Mouse (Mus musculus) erythroblast, embryonic 14.5 days (primary cell): Measurements from ENCODE around the gene Mettl1. TPM values are rescaled to one million over a fixed set of nuclear protein-coding genes. Genes with fewer than 3 reads are reported as not detected.
A peak's percentile ranks its signal among the peaks of the same experiment; 100 is the strongest.

Experiments
- H3K27me3 ChIP-seq: 2 replicates; pipeline ENCODE4 v1.6.1; 2012; ENCODE audit warnings: inconsistent platforms; ENCODE audit not compliant: control insufficient read depth
- H3K36me3 ChIP-seq: 2 replicates; pipeline ENCODE4 v1.6.1; 2012; ENCODE audit warnings: mild to moderate bottlenecking, inconsistent platforms; ENCODE audit not compliant: control insufficient read depth
- H3K4me1 ChIP-seq: 2 replicates; pipeline ENCODE4 v1.6.1; 2012; ENCODE audit warnings: inconsistent platforms; ENCODE audit not compliant: control insufficient read depth
- H3K4me3 ChIP-seq: replicated peaks from 2 replicates; pipeline ENCODE3; 2012; ENCODE audit warnings: moderate library complexity, mild to moderate bottlenecking, inconsistent platforms
- H3K9me3 ChIP-seq: 2 replicates; pipeline ENCODE4 v1.6.1; 2012; ENCODE audit warnings: low read length, inconsistent platforms, mixed read lengths; ENCODE audit not compliant: control insufficient read depth
- GATA1 ChIP-seq: IDR thresholded peaks from 2 replicates; pipeline ENCODE4 v1.6.1; 2012; ENCODE audit warnings: low read length, inconsistent platforms, mixed read lengths
- TAL1 ChIP-seq: IDR thresholded peaks from 3 replicates; pipeline ENCODE4 v1.6.1; 2012; ENCODE audit warnings: low read length, inconsistent platforms, mixed read lengths
- polyA plus RNA-seq: library from polyadenylated mRNA; stranded (reverse); fragments of >175 nt; gene quantifications from 2 replicates; pipeline ENCODE4 v1.2.3, GENCODE M21; 2012

Gene Mettl1
- polyA plus RNA-seq, 1 experiment, result 0.59 TPM

GRCm38 (mm10) chr10:127003806-127004205 is 37.4 kb upstream of the Mettl1 start:
- no peaks in the 10 kb centered on the region for H3K9me3 ChIP-seq
- no peak for TF ChIP-seq TAL1
- no peak for TF ChIP-seq GATA1

DNA sequence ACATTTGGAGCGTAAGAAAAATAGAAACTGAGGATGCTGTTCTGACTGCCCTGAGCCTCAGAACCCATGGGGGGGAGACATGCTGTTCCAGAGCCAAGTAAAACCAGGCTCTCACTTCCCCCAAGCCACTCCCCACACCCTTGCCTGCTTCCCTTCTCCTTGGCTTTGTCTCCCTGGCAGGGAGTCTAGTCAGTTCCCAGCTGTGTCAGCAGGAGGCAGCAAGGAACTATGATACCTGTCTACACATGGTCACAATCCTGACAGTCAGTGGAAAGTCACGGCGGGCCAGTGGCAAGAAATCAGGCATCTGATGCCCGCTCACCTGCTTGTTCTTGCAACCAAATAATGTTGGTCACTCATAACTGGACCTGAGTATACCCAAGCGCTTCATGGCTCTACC is 24.7 kb upstream of the Mettl1 start:
- Histone ChIP-seq H3K36me3 (no peaks in the 10 kb centered on the region), H3K4me3 (no peak overlapping the region), H3K27me3 (peaks cover 2% of the 10 kb centered on the region; the same call in 1 of the 2 replicates), H3K9me3 (no peaks in the 10 kb centered on the region), H3K4me1 (no peaks in the 10 kb centered on the region)
- no peak for TF ChIP-seq GATA1
- TF ChIP-seq TAL1, result no peak

More at GRCm38 (mm10) chr10:127003806-127004205, 37.4 kb upstream of the Mettl1 start:
- Histone ChIP-seq H3K27me3 (0 out of 2 replicates have a peak, but pooled peaks cover 2% of the 10 kb centered on the region), H3K4me3 (no peak overlapping the region), H3K4me1 (no peaks in the 10 kb centered on the region), H3K36me3 (peaks cover 8% of the 10 kb centered on the region)

- peaks cover 3% of the 10 kb centered on the region for H3K36me3 ChIP-seq
- H3K9me3 ChIP-seq, result no peaks in the 10 kb centered on the region
- H3K4me3 ChIP-seq, result no peak overlapping the region
- peaks cover 2% of the 10 kb centered on the region; the same call in 1 of the 2 replicates for H3K27me3 ChIP-seq
- TF ChIP-seq GATA1 (no peak), TAL1 (no peak)
- H3K4me1 ChIP-seq, result no peaks in the 10 kb centered on the region
Observed at GRCm38 (mm10) chr10:127017071-127017470, 24.1 kb upstream of the Mettl1 start.

DNA sequence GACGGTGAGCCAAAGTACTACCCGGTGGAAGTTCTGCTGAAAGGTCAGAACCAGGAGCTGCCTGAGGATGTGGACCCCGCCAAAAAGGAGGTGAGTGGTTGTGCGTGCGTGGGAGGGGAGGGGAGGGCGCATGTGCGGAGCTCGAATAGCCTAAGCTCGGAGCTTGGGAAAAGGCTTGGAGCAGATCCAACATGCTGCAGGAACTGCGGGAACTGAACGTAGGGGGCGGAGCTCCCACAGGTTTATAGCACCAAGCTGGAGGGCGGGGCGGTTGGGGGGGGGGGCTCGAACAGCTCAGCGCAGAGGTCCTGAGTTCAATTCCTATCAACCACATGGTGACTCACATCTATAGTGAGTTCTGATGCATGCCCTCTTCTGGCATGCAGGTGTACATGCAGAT is 22.8 kb upstream of the Mettl1 start:
- peaks cover 2% of the 10 kb centered on the region; the same call in 1 of the 2 replicates for H3K27me3 ChIP-seq
- no peaks in the 10 kb centered on the region for H3K9me3 ChIP-seq
- no peak for TF ChIP-seq TAL1
- no peak for TF ChIP-seq GATA1
- no peak overlapping the region for H3K4me3 ChIP-seq
- no peaks in the 10 kb centered on the region for H3K4me1 ChIP-seq
- peaks cover 13% of the 10 kb centered on the region for H3K36me3 ChIP-seq

- Histone ChIP-seq H3K36me3 (peaks cover 34% of the 10 kb centered on the region), H3K9me3 (no peaks in the 10 kb centered on the region), H3K4me1 (peaks cover 15% of the 10 kb centered on the region), H3K4me3 (peak within 1 kb of the TSS; percentile 84), H3K27me3 (peaks cover 2% of the 10 kb centered on the region)
- TF ChIP-seq GATA1, result no peak
- no peak for TF ChIP-seq TAL1
Observed at GRCm38 (mm10) chr10:127030336-127031296, 10.6 kb upstream of the Mettl1 start, which contains the start of gene Tsfm. Gene Tsfm, minus strand, starts transcription at chr10:127030840.

DNA sequence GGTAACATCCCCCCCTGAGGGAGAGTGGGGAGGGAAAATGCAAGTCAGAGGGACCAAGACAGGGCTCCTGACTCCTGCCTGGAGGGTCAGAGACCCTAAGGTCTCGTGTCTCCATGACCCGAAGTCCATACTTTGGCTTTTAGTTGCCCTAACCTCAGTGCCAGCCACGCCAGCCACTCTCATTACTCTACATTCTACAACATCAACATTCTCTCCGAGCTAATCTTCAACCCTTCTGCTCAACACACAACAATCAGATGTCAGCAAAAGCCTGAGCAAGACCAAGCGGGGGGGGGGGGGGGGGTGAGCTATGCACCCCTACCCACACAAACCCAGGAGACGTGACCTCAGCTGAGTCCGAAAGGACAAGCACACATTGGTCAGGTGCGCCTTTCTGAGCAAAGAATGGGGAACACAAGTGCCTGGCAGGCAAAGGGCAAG is 7.9 kb upstream of the Mettl1 start:
- Histone ChIP-seq H3K4me1 (peaks cover 15% of the 10 kb centered on the region), H3K36me3 (peaks cover 10% of the 10 kb centered on the region), H3K4me3 (no peak overlapping the region), H3K27me3 (peaks cover 19% of the 10 kb centered on the region), H3K9me3 (no peaks in the 10 kb centered on the region)
- no peak for TF ChIP-seq TAL1
- no peak for TF ChIP-seq GATA1

DNA sequence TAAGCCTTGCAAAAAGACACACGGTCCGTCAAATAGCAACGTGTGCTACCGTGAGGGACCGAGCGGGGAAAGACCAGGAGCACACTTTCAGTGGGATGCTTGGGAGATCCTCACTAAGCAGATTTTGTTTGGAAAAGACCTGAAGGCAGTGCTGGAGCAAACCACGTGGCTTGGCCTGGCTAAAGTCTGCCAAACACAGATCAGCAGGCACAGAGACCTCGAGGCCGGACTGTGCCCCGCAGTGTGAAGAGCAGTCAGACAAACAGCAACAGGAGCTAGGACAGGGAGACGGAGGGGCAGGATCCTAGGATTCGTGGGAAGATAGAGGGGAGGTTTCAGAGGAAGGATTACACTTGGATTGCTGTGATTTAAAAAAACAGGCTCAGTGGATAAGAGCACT is 4.9 kb upstream of the Mettl1 start:
- Histone ChIP-seq H3K9me3 (peaks cover 4% of the 10 kb centered on the region), H3K36me3 (no peaks in the 10 kb centered on the region), H3K4me3 (no peak overlapping the region), H3K4me1 (peaks cover 6% of the 10 kb centered on the region), H3K27me3 (peaks cover 48% of the 10 kb centered on the region)
- TF ChIP-seq GATA1 (no peak), TAL1 (no peak)

DNA sequence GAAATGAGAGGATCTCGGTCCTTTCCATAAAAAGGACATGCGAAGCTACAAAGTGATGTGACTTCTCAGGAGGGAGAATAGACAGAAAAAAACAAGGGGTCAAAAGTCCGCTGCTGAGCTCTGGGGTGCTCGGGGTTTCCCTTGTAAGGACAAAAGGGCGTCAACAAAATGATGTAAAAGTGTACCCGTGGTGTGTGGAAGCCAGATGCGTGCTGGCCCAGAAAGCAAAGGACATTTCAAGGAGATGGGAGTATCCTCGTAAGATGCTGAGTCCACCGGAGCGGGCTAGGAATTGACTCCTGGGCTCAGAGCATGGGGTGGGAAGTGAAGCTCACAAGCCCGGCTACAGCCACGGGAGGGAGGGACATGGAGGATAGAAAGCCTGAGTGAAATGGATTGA is 3.6 kb upstream of the Mettl1 start:
- TF ChIP-seq GATA1 (no peak), TAL1 (no peak)

GRCm38 (mm10) chr10:127040569-127041214 is 522 bp upstream of the Mettl1 start:
- peaks cover 4% of the 10 kb centered on the region for H3K9me3 ChIP-seq
- TF ChIP-seq TAL1 (no peak), GATA1 (no peak)
- peaks cover 27% of the 10 kb centered on the region for H3K4me1 ChIP-seq
- peaks cover 16% of the 10 kb centered on the region for H3K36me3 ChIP-seq
- H3K4me3 ChIP-seq, result peak overlapping the region; percentile 80
- peaks cover 55% of the 10 kb centered on the region for H3K27me3 ChIP-seq

More for the DNA sequence above, 3.6 kb upstream of the Mettl1 start:
- Histone ChIP-seq H3K4me3 (no peak overlapping the region), H3K4me1 (peaks cover 20% of the 10 kb centered on the region), H3K27me3 (peaks cover 56% of the 10 kb centered on the region), H3K36me3 (no peaks in the 10 kb centered on the region), H3K9me3 (peaks cover 4% of the 10 kb centered on the region)
